Mouse (Mus musculus): ENCODE results near the gene Snx33.
A peak's percentile ranks its signal among the peaks of the same experiment; 100 is the strongest.

Snx33 gene

GRCm38 (mm10) chr9:56890522-56891250 is 37.5 kb downstream of the Snx33 start:
- no peak for DNase-seq (ENCODE audit: low spot score in 2 of 2)

- peak; percentile 52 to 63 for DNase-seq (ENCODE audit: low spot score in 2 of 2)
Measured at GRCm38 (mm10) chr9:56889817-56890216, 38.4 kb downstream of the Snx33 start.

- no peak for DNase-seq (ENCODE audit: low spot score in 2 of 2)
Measured at GRCm38 (mm10) chr9:56887581-56887980, 40.6 kb downstream of the Snx33 start.

GRCm38 (mm10) chr9:56886601-56887000 is 41.6 kb downstream of the Snx33 start:
- DNase-seq (ENCODE audit: low spot score in 2 of 2) = no peak

GRCm38 (mm10) chr9:56886113-56886512 is 42.1 kb downstream of the Snx33 start:
- DNase-seq (ENCODE audit: low spot score in 2 of 2) = no peak

GRCm38 (mm10) chr9:56884328-56884727 is 43.8 kb downstream of the Snx33 start:
- DNase-seq (ENCODE audit: low spot score in 2 of 2) = no peak

GRCm38 (mm10) chr9:56883470-56883869 is 44.7 kb downstream of the Snx33 start:
- DNase-seq (ENCODE audit: low spot score in 2 of 2) = no peak

GRCm38 (mm10) chr9:56882818-56883217 is 45.4 kb downstream of the Snx33 start:
- no peak for DNase-seq (ENCODE audit: low spot score in 2 of 2)

GRCm38 (mm10) chr9:56882283-56882682 is 45.9 kb downstream of the Snx33 start:
- no peak for DNase-seq (ENCODE audit: low spot score in 2 of 2)

- DNase-seq (ENCODE audit: low spot score in 2 of 2) = no peak
Measured at GRCm38 (mm10) chr9:56881539-56882082, 46.6 kb downstream of the Snx33 start.

GRCm38 (mm10) chr9:56880790-56881189 is 47.4 kb downstream of the Snx33 start:
- no peak for DNase-seq (ENCODE audit: low spot score in 2 of 2)

- DNase-seq (ENCODE audit: low spot score in 2 of 2) = no peak
Measured at GRCm38 (mm10) chr9:56877284-56877683, 50.9 kb downstream of the Snx33 start.

GRCm38 (mm10) chr9:56876784-56877183 is 51.4 kb downstream of the Snx33 start:
- DNase-seq (ENCODE audit: low spot score in 2 of 2) = no peak

GRCm38 (mm10) chr9:56873097-56873496 is 55.1 kb downstream of the Snx33 start:
- no peak for DNase-seq (ENCODE audit: low spot score in 2 of 2)

- DNase-seq (ENCODE audit: low spot score in 2 of 2) = no peak
Measured at GRCm38 (mm10) chr9:56872105-56872903, 55.9 kb downstream of the Snx33 start.

GRCm38 (mm10) chr9:56871191-56871590 is 57.0 kb downstream of the Snx33 start:
- no peak for DNase-seq (ENCODE audit: low spot score in 2 of 2)

GRCm38 (mm10) chr9:56870778-56871177 is 57.4 kb downstream of the Snx33 start:
- no peak for DNase-seq (ENCODE audit: low spot score in 2 of 2)

GRCm38 (mm10) chr9:56869552-56869951 is 58.6 kb downstream of the Snx33 start:
- no peak for DNase-seq (ENCODE audit: low spot score in 2 of 2)

- no peak for DNase-seq (ENCODE audit: low spot score in 2 of 2)
Measured at GRCm38 (mm10) chr9:56868292-56868691, 59.9 kb downstream of the Snx33 start.

Data from natural killer cell, adult 2 months (primary cell).